Mouse (Mus musculus): ENCODE measurements around the gene Otud6a. TPM values are rescaled to one million over a fixed set of nuclear protein-coding genes. Genes with fewer than 3 reads are reported as not detected.

Otud6a gene
- polyA plus RNA-seq, 1 experiment: not detected

DNA sequence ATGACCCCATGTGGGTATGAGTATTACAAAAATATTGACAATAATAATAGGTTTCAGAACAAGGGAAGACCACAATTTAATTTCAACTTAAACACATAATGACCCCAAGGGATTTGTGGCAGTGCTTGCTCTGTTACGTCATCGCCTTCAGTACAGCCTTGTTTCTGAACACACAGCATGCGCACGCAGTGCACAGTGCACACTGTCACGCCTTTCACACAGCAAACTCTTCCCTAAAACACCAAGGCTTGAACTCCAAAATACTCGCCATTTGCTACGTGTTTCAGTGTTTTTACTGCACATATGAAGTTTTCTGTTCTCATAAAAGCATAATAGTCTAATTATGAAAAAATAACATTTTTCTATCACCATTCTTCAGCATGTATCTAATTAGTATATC, 14.7 kb downstream of the Otud6a start:
- TF ChIP-seq POLR2A (IDR thresholded peaks at IDR 0.05; ENCODE audit: borderline replicate concordance, extremely low read depth, low read depth, low read length): no peak
- TF ChIP-seq CTCF (IDR thresholded peaks at IDR 0.05; ENCODE audit: insufficient read depth, low read length): no peak
- Histone ChIP-seq H3K4me1 (ENCODE audit: control insufficient read depth, insufficient read depth, low read length) (no peaks in the 10 kb centered on the region), H3K4me3 (replicated peaks; ENCODE audit: extremely low read depth, low read depth, low read length) (no peak overlapping the region)
- WGBS: 89% methylated on average over 7 of the region's 7 CpGs
- DNase-seq: no peak

DNA sequence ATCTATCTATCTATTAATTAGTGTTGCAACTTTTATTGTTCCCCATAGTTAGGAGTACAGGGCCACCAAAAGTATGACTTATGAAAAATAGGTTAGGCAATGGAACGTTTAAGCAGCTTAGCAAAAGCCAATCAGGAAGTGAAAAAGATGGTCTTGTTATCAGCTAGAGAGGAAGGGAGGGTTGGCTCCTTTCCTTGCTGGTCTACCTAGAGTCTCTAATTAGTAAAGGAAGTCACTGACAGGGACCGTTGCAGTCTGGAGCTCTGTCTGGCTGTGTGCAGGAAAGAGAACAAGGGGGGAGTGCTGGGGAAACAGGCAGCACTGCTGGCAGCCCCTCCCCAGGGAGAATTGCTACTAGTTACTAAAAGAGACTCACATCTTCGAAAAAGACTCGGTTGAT, 39.2 kb downstream of the Otud6a start:
- no peak for DNase-seq
- Histone ChIP-seq H3K4me1 (ENCODE audit: control insufficient read depth, insufficient read depth, low read length) (no peaks in the 10 kb centered on the region), H3K4me3 (replicated peaks; ENCODE audit: extremely low read depth, low read depth, low read length) (no peak overlapping the region)
- 57% methylated on average over 4 of the region's 4 CpGs for WGBS
- TF ChIP-seq POLR2A (IDR thresholded peaks at IDR 0.05; ENCODE audit: borderline replicate concordance, extremely low read depth, low read depth, low read length) (no peak), CTCF (IDR thresholded peaks at IDR 0.05; ENCODE audit: insufficient read depth, low read length) (no peak)

DNA sequence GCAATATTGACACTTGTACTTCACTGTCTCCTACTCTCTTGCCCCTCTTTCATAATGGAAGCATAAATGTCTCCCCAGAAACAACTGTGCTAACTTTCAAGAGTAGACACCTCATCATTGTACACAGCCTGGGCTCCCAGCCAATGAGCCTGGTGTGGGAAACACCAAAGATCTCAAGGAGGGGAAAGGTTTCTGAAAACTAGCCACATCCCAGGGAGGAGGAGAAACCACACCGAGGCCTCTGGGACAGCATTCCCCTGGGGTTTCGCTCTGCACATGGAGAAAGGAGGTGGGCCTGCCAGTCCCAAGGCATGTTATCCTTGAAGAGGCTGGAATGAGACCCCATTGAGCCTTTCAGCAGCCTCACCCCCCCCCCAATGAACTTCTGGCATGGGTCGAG, 41.3 kb downstream of the Otud6a start:
- TF ChIP-seq CTCF (IDR thresholded peaks at IDR 0.05; ENCODE audit: insufficient read depth, low read length) (no peak), POLR2A (IDR thresholded peaks at IDR 0.05; ENCODE audit: borderline replicate concordance, extremely low read depth, low read depth, low read length) (no peak)
- 80% methylated on average over 3 of the region's 3 CpGs for WGBS
- H3K4me3 ChIP-seq (replicated peaks; ENCODE audit: extremely low read depth, low read depth, low read length): no peak overlapping the region
- no peaks in the 10 kb centered on the region for H3K4me1 ChIP-seq (ENCODE audit: control insufficient read depth, insufficient read depth, low read length)
- DNase-seq: no peak

DNA sequence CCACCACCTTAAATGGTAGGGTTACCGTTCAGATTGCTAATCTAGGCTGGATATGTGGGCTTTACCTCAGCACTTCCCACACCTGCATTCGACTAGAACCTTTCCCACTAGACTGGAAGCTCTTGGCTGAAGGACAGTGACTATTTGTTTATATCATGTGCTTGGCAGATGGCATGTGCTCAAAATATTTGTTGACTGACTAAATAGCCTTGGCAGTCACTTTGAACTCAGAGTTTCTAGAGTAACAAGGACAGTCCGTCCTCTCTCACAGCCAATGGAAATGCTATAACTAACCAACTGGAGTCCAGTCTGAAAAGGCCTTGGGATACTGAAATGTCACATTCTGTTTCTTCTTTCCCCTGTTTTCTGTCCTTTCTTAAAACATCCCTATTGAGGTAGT, 42.7 kb downstream of the Otud6a start:
- no peak for DNase-seq
- Histone ChIP-seq H3K4me3 (replicated peaks; ENCODE audit: extremely low read depth, low read depth, low read length) (no peak overlapping the region), H3K4me1 (ENCODE audit: control insufficient read depth, insufficient read depth, low read length) (no peaks in the 10 kb centered on the region; the same call in 1 of the 2 replicates)
- no peak for TF ChIP-seq POLR2A (IDR thresholded peaks at IDR 0.05; ENCODE audit: borderline replicate concordance, extremely low read depth, low read depth, low read length)
- TF ChIP-seq CTCF (IDR thresholded peaks at IDR 0.05; ENCODE audit: insufficient read depth, low read length): no peak
- 72% methylated on average over 3 of the region's 3 CpGs for WGBS

DNA sequence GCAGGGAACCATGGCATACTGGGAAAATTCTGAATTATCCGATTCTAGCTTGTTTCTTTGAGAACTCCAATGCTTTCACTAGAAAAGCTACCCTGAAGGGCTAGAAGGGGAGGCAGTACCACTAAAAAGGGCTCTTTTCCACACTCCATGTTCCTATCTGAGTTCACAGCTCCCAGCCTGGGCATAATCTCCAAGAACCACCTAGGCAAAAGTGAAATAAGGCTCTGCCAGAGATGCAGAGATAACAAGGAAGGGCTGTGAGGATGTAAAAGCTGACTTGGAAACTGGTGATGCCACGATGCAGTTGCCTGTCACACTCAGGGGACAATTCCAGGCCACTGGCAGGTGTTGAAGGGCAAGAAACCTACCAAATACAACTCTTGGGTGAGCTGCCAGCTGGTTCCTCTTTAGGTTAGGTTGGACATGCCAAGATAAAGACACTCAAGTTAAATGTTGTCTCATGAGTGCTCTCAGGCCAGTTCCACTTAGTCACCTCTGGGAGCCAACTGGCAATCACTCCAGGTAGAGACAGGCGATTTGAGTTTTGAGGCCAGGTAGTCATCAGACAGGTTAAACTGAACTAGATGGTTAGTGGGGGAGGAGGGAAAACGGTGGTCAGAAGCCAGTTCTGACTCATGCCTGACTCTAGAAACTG, 46.9 kb downstream of the Otud6a start:
- no peak for DNase-seq
- 43% methylated on average over 4 of the region's 4 CpGs for WGBS

More for the DNA sequence above, 46.9 kb downstream of the Otud6a start:
- no peak overlapping the region for H3K4me3 ChIP-seq (replicated peaks; ENCODE audit: extremely low read depth, low read depth, low read length)
- TF ChIP-seq POLR2A (IDR thresholded peaks at IDR 0.05; ENCODE audit: borderline replicate concordance, extremely low read depth, low read depth, low read length) (no peak), CTCF (IDR thresholded peaks at IDR 0.05; ENCODE audit: insufficient read depth, low read length) (no peak)
- H3K4me1 ChIP-seq (ENCODE audit: control insufficient read depth, insufficient read depth, low read length): no peaks in the 10 kb centered on the region; the same call in 1 of the 2 replicates

Other genes starting within 250 kb of the Otud6a start
- gene Awat2, start 13.7 kb downstream of the Otud6a start, polyA plus RNA-seq (2012; rRNA removed): 0.44 and 0.77 TPM in 2 replicates
- gene Igbp1, start 65.3 kb downstream of the Otud6a start, polyA plus RNA-seq (2012; rRNA removed): 11.4 and 15.6 TPM in 2 replicates
- 0.05 TPM in 1 of 2 replicates, not detected in the other for gene Dgat2l6, start 95.8 kb downstream of the Otud6a start, polyA plus RNA-seq (2012; rRNA removed)
- gene Awat1, start 143.2 kb downstream of the Otud6a start, polyA plus RNA-seq (2012; rRNA removed): not detected in 2 replicates
- gene P2ry4, start 165.9 kb downstream of the Otud6a start, polyA plus RNA-seq (2012; rRNA removed): 0.03 and 2.2 TPM in 2 replicates
- not detected in 2 replicates for gene Arr3, start 176.5 kb downstream of the Otud6a start, polyA plus RNA-seq (2012; rRNA removed)
- 0.25 and 0.56 TPM in 2 replicates for gene Kif4, start 196.7 kb downstream of the Otud6a start, polyA plus RNA-seq (2012; rRNA removed)
- gene Pdzd11, start 197.6 kb downstream of the Otud6a start, polyA plus RNA-seq (2012; rRNA removed): 15.1 and 22.5 TPM in 2 replicates